Mouse (Mus musculus) lung, postnatal 0 days (tissue): ENCODE measurements around the gene Insig2. TPM values are rescaled to one million over a fixed set of nuclear protein-coding genes. Genes with fewer than 3 reads are reported as not detected.
A peak's percentile ranks its signal among the peaks of the same experiment; 100 is the strongest.

Source experiments
- ATAC-seq: fragments of 200-750 bp; cut with Nextera tagmentation; 2 replicates; pipeline ENCODE4 v1.8.0; 2017; ENCODE audit warnings: moderate library complexity
- DNase-seq: peaks from one replicate; pipeline ENCODE4 v3.0.0-alpha.2; 2016; ENCODE audit warnings: low spot score
- H3K27ac ChIP-seq: fragments of 300-500 bp; sonication (generic); 2 replicates; pipeline ENCODE4 v1.5.1; 2014; ENCODE audit warnings: antibody characterized with exemption, mild to moderate bottlenecking, low read length, mixed read lengths
- H3K27me3 ChIP-seq: fragments of 300-500 bp; sonication (generic); replicated peaks from 2 replicates; pipeline ENCODE4 v1.6.1; 2014; ENCODE audit warnings: low read length, mixed read lengths; ENCODE audit not compliant: insufficient read depth
- H3K36me3 ChIP-seq: fragments of 300-500 bp; sonication (generic); 2 replicates; pipeline ENCODE4 v1.6.1; 2014; ENCODE audit warnings: low read length, mixed read lengths; ENCODE audit not compliant: insufficient read depth
- H3K4me1 ChIP-seq: fragments of 300-500 bp; sonication (generic); 2 replicates; pipeline ENCODE4 v1.6.1; 2014; ENCODE audit warnings: antibody characterized with exemption, low read depth, low read length, mixed read lengths; ENCODE audit not compliant: insufficient read depth
- H3K4me2 ChIP-seq: fragments of 300-500 bp; sonication (generic); replicated peaks from 2 replicates; pipeline ENCODE4 v1.6.1; 2014; ENCODE audit warnings: low read depth, mild to moderate bottlenecking, low read length, moderate library complexity, mixed read lengths
- H3K4me3 ChIP-seq: fragments of 300-500 bp; sonication (generic); 2 replicates; pipeline ENCODE4 v1.5.1; 2014; ENCODE audit warnings: low read depth, low read length
- H3K9ac ChIP-seq: fragments of 300-500 bp; sonication (generic); replicated peaks from 2 replicates; pipeline ENCODE4 v1.6.1; 2014; ENCODE audit warnings: low read depth, mild to moderate bottlenecking
- H3K9me3 ChIP-seq: fragments of 300-500 bp; sonication (generic); 2 replicates; pipeline ENCODE4 v1.6.1; 2016; ENCODE audit warnings: low read length, mixed read lengths
- CTCF ChIP-seq: IDR thresholded peaks from 2 replicates; pipeline ENCODE4 v1.5.1; 2016; ENCODE audit warnings: antibody characterized with exemption, mild to moderate bottlenecking
- EP300 ChIP-seq: IDR thresholded peaks from 2 replicates; pipeline ENCODE4 v1.6.1; 2016; ENCODE audit warnings: antibody characterized with exemption, mild to moderate bottlenecking, control low read depth
- WGBS: fragments of 180-500 bp; shearing (Covaris S2); extraction: QIAGEN DNeasy Blood & Tissue Kit; methylation state at CpG from one replicate; pipeline ENCODE4 v1.1.7; 2014; 5-methylcytosine and 5-hydroxymethylcytosine counted together
- polyA plus RNA-seq: library from polyadenylated mRNA; unstranded; fragments of >200 nt; fragmentation: Nextera tagmentation; extraction: Ambion mirVana; gene quantifications from 2 replicates; pipeline ENCODE4 v1.2.1, GENCODE M21; 2015

Gene Insig2
- polyA plus RNA-seq, 1 experiment from 2014 or later = 69.6 TPM

GRCm38 (mm10) chr1:121371449-121371848 is 39.1 kb upstream of the Insig2 start:
- Histone ChIP-seq H3K27ac (no peak overlapping the region), H3K9me3 (no peaks in the 10 kb centered on the region), H3K27me3 (no peaks in the 10 kb centered on the region), H3K4me3 (no peak overlapping the region), H3K4me1 (no peaks in the 10 kb centered on the region), H3K4me2 (no peak overlapping the region), H3K36me3 (no peaks in the 10 kb centered on the region), H3K9ac (no peak overlapping the region)
- ATAC-seq = no peak
- 28% methylated on average over 12 of the region's 12 CpGs for WGBS
- TF ChIP-seq CTCF = no peak
- TF ChIP-seq EP300 = no peak
- DNase-seq = no peak

- DNase-seq (no peak), ATAC-seq (no peak)
- Histone ChIP-seq H3K4me2 (no peak overlapping the region), H3K27me3 (no peaks in the 10 kb centered on the region), H3K9ac (no peak overlapping the region), H3K27ac (no peak overlapping the region), H3K9me3 (no peaks in the 10 kb centered on the region), H3K4me1 (no peaks in the 10 kb centered on the region), H3K4me3 (no peak overlapping the region), H3K36me3 (no peaks in the 10 kb centered on the region)
- TF ChIP-seq CTCF (no peak), EP300 (no peak)
- WGBS = 32% methylated on average over 9 of the region's 9 CpGs
Observed at GRCm38 (mm10) chr1:121367257-121367656, 34.9 kb upstream of the Insig2 start.

GRCm38 (mm10) chr1:121360561-121360960 is 28.2 kb upstream of the Insig2 start:
- TF ChIP-seq EP300 = no peak
- no peak for TF ChIP-seq CTCF
- H3K9ac ChIP-seq = no peak overlapping the region
- DNase-seq (no peak), ATAC-seq (no peak)
- no peaks in the 10 kb centered on the region for H3K36me3 ChIP-seq
- no peak overlapping the region for H3K27ac ChIP-seq
- H3K27me3 ChIP-seq = no peaks in the 10 kb centered on the region
- H3K4me3 ChIP-seq = no peak overlapping the region
- 41% methylated on average over 4 of the region's 4 CpGs for WGBS
- no peaks in the 10 kb centered on the region for H3K4me1 ChIP-seq
- no peak overlapping the region for H3K4me2 ChIP-seq
- H3K9me3 ChIP-seq = no peaks in the 10 kb centered on the region

- H3K36me3 ChIP-seq = no peaks in the 10 kb centered on the region
- TF ChIP-seq EP300 (no peak), CTCF (no peak)
- H3K27me3 ChIP-seq = no peaks in the 10 kb centered on the region
- ATAC-seq (no peak), DNase-seq (no peak)
- H3K27ac ChIP-seq = no peak overlapping the region
- no peaks in the 10 kb centered on the region for H3K9me3 ChIP-seq
- H3K4me3 ChIP-seq = no peak overlapping the region
- H3K9ac ChIP-seq = no peak overlapping the region
- no peaks in the 10 kb centered on the region for H3K4me1 ChIP-seq
- no peak overlapping the region for H3K4me2 ChIP-seq
- 68% methylated on average over 12 of the region's 12 CpGs for WGBS
Observed at GRCm38 (mm10) chr1:121359680-121360079, 27.3 kb upstream of the Insig2 start.

- no peaks in the 10 kb centered on the region for H3K27me3 ChIP-seq
- TF ChIP-seq EP300 (no peak), CTCF (no peak)
Observed at GRCm38 (mm10) chr1:121353779-121354178, 21.4 kb upstream of the Insig2 start.

GRCm38 (mm10) chr1:121351037-121351436 is 18.6 kb upstream of the Insig2 start:
- DNase-seq (peak; percentile 67), ATAC-seq (peak; percentile 77)
- Histone ChIP-seq H3K27me3 (no peaks in the 10 kb centered on the region), H3K4me1 (no peaks in the 10 kb centered on the region), H3K4me2 (no peak overlapping the region; the same call in 1 of the 2 replicates), H3K9me3 (no peaks in the 10 kb centered on the region), H3K36me3 (no peaks in the 10 kb centered on the region), H3K27ac (peak overlapping the region; percentile 49; the same call in 1 of the 2 replicates), H3K9ac (no peak overlapping the region), H3K4me3 (no peak overlapping the region)
- WGBS = 44% methylated on average over 3 of the region's 3 CpGs
- TF ChIP-seq EP300 (peak; percentile 48; the same call in 1 of the 2 replicates), CTCF (no peak)

More at GRCm38 (mm10) chr1:121353779-121354178, 21.4 kb upstream of the Insig2 start:
- ATAC-seq = no peak
- no peak overlapping the region for H3K4me2 ChIP-seq
- H3K4me3 ChIP-seq = no peak overlapping the region
- no peak for DNase-seq
- no peak overlapping the region for H3K27ac ChIP-seq
- no peak overlapping the region for H3K9ac ChIP-seq
- no peaks in the 10 kb centered on the region for H3K4me1 ChIP-seq
- no peaks in the 10 kb centered on the region for H3K36me3 ChIP-seq
- no peaks in the 10 kb centered on the region for H3K9me3 ChIP-seq

GRCm38 (mm10) chr1:121350616-121351015 is 18.2 kb upstream of the Insig2 start:
- no peaks in the 10 kb centered on the region for H3K36me3 ChIP-seq
- WGBS = 69% methylated on average over 13 of the region's 13 CpGs
- H3K4me1 ChIP-seq = no peaks in the 10 kb centered on the region
- no peak overlapping the region for H3K4me3 ChIP-seq
- H3K27me3 ChIP-seq = no peaks in the 10 kb centered on the region
- no peaks in the 10 kb centered on the region for H3K9me3 ChIP-seq
- ATAC-seq (peak; percentile 25; the same call in 1 of the 2 replicates), DNase-seq (peak; percentile 33)
- H3K27ac ChIP-seq = peak overlapping the region; percentile 49; the same call in 1 of the 2 replicates
- TF ChIP-seq CTCF (no peak), EP300 (no peak)
- no peak overlapping the region for H3K9ac ChIP-seq
- H3K4me2 ChIP-seq = no peak overlapping the region; the same call in 1 of the 2 replicates
